Mouse (Mus musculus) hindbrain, postnatal 0 days (tissue): ENCODE measurements around the gene Ptprm. TPM values are rescaled to one million over a fixed set of nuclear protein-coding genes. Genes with fewer than 3 reads are reported as not detected.

Experiments
- ATAC-seq: fragments of 200-750 bp; cut with Nextera tagmentation; 2 replicates; pipeline ENCODE4 v1.8.0; 2017; ENCODE audit warnings: mild to moderate bottlenecking, moderate TSS enrichment, moderate library complexity
- DNase-seq: peaks from one replicate; pipeline ENCODE4 v3.0.0-alpha.2; 2015; ENCODE audit warnings: low spot score
- H3K27ac ChIP-seq: fragments of 300-500 bp; sonication (generic); 2 replicates; pipeline ENCODE4 v1.5.1; 2014; ENCODE audit warnings: mild to moderate bottlenecking
- H3K27me3 ChIP-seq: fragments of 300-500 bp; sonication (generic); 2 replicates; pipeline ENCODE4 v1.6.1; 2014; ENCODE audit warnings: low read length, mixed read lengths; ENCODE audit not compliant: insufficient read depth
- H3K36me3 ChIP-seq: fragments of 300-500 bp; sonication (generic); 2 replicates; pipeline ENCODE4 v1.6.1; 2014; ENCODE audit warnings: low read length, mixed read lengths; ENCODE audit not compliant: insufficient read depth
- H3K4me1 ChIP-seq: fragments of 300-500 bp; sonication (generic); 2 replicates; pipeline ENCODE4 v1.6.1; 2014; ENCODE audit warnings: antibody characterized with exemption, low read length, mixed read lengths; ENCODE audit not compliant: insufficient read depth
- H3K4me2 ChIP-seq: fragments of 300-500 bp; sonication (generic); 2 replicates; pipeline ENCODE4 v1.6.1; 2014; ENCODE audit warnings: low read depth, mild to moderate bottlenecking, low read length, moderate library complexity, mixed read lengths
- H3K4me3 ChIP-seq: fragments of 300-500 bp; sonication (generic); 2 replicates; pipeline ENCODE4 v1.5.1; 2014; ENCODE audit warnings: low read length
- H3K9ac ChIP-seq: fragments of 300-500 bp; sonication (generic); replicated peaks from 2 replicates; pipeline ENCODE4 v1.6.1; 2014; ENCODE audit warnings: mild to moderate bottlenecking, low read length, moderate library complexity, mixed read lengths
- H3K9me3 ChIP-seq: fragments of 300-500 bp; sonication (generic); 2 replicates; pipeline ENCODE4 v1.6.1; 2016; ENCODE audit warnings: low read length, mixed read lengths
- CTCF ChIP-seq: IDR thresholded peaks from 2 replicates; pipeline ENCODE4 v1.5.1; 2016; ENCODE audit warnings: antibody characterized with exemption, control low read depth, low read depth
- WGBS: fragments of 180-500 bp; shearing (Covaris S2); extraction: QIAGEN DNeasy Blood & Tissue Kit; methylation state at CpG from one replicate; pipeline ENCODE4 v1.1.7; 2014; 5-methylcytosine and 5-hydroxymethylcytosine counted together
- polyA plus RNA-seq: library from polyadenylated mRNA; unstranded; fragments of >200 nt; fragmentation: Nextera tagmentation; extraction: Ambion mirVana; gene quantifications from 2 replicates; pipeline ENCODE4 v1.2.1, GENCODE M21; 2015
- total RNA-seq: library from RNA; depleted of rRNA; stranded (reverse); fragments of >200 nt; gene quantifications from 2 replicates; pipeline ENCODE4 v1.2.3, GENCODE M21; 2014

Gene Ptprm
- total and polyA plus RNA-seq, 2 experiments from 2014 or later = 19.3 to 52.4 TPM

DNA sequence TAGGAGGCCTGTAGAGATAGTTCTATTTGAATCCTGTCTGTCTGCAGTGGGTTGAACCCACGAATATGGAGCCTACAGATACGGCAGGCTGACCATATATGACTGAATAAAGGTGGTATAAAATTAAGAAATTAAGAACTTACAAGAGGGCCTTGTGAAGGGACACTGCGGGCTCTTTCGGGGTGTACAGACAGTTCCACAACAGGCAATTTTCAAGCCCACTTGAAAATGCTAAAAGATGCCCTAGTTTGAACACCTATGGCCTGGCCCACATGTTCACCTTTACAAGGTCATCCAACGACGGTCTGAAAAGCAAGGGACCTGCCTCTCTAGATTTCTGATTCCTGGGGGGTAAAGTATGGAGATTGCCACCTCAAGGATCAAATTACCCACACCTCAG lies 168.3 kb downstream of the Ptprm start:
- no peak overlapping the region for H3K4me3 ChIP-seq

DNA sequence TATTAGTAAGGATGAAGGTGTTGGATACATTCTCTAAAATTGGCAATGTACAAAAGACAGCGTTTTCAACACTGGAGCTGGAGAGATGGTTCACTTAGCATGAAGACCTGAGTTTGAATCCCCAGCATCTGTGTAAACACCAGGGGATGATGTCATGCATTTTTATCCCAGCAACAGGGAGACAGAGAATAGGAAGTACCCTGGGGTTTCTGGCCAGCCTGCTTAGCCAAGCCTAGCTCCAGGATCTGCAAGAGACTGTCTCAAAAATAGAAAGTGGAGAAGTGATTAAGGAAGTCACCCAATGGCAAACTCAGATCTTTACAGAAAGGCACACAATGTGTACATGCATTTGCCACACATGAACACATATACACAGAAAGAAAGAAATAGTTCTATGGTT lies 174.8 kb downstream of the Ptprm start:
- Histone ChIP-seq H3K36me3 (no peaks in the 10 kb centered on the region), H3K27ac (no peak overlapping the region), H3K4me1 (no peaks in the 10 kb centered on the region), H3K9ac (no peak overlapping the region), H3K27me3 (no peaks in the 10 kb centered on the region), H3K4me2 (no peak overlapping the region), H3K4me3 (no peak overlapping the region), H3K9me3 (no peaks in the 10 kb centered on the region)
- no peak for TF ChIP-seq CTCF
- ATAC-seq = no peak
- no peak for DNase-seq
- WGBS = 96% methylated on average over 1 of the region's 1 CpGs

More for the DNA sequence above, 168.3 kb downstream of the Ptprm start:
- H3K27ac ChIP-seq = no peak overlapping the region
- no peak for ATAC-seq
- no peaks in the 10 kb centered on the region for H3K36me3 ChIP-seq
- no peak overlapping the region for H3K4me2 ChIP-seq
- H3K27me3 ChIP-seq = no peaks in the 10 kb centered on the region
- no peak for TF ChIP-seq CTCF
- no peaks in the 10 kb centered on the region for H3K9me3 ChIP-seq
- no peak for DNase-seq
- no peaks in the 10 kb centered on the region for H3K4me1 ChIP-seq
- no peak overlapping the region for H3K9ac ChIP-seq
- WGBS = 92% methylated on average over 6 of the region's 6 CpGs

DNA sequence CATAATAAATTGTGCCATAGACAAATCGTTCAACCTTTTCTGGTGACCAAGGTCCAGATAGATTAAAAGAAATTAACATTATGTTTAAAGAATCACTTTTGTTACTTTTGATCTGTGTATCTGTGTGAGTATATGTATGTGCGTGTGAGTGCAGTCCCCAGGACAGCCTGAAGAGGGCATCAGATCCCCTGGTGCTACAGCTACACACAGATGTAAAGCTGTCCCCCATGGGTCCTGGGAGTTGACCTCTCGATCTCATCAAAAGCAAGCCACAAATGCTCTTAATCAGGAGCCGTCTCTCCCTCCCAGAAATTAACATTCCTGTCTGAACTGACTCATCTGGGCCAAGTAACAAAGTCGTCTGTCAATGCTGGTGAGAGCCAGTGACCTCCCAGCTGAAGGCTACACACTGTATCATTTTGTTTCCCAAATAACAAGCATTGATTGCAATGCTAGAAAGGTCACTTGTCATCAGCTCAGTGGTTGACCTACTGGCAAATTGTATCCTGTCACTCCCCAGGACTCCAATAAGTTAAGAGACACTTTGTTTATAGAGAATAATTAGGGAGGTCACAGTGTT lies 175.5 kb downstream of the Ptprm start:
- no peak for ATAC-seq
- WGBS = 78% methylated on average over 5 of the region's 5 CpGs
- Histone ChIP-seq H3K4me2 (no peak overlapping the region), H3K36me3 (no peaks in the 10 kb centered on the region), H3K4me1 (no peaks in the 10 kb centered on the region), H3K4me3 (no peak overlapping the region), H3K27me3 (no peaks in the 10 kb centered on the region), H3K27ac (no peak overlapping the region), H3K9ac (no peak overlapping the region), H3K9me3 (no peaks in the 10 kb centered on the region)
- peak; percentile 25; the same call in 1 of the 2 replicates for TF ChIP-seq CTCF
- DNase-seq = no peak

DNA sequence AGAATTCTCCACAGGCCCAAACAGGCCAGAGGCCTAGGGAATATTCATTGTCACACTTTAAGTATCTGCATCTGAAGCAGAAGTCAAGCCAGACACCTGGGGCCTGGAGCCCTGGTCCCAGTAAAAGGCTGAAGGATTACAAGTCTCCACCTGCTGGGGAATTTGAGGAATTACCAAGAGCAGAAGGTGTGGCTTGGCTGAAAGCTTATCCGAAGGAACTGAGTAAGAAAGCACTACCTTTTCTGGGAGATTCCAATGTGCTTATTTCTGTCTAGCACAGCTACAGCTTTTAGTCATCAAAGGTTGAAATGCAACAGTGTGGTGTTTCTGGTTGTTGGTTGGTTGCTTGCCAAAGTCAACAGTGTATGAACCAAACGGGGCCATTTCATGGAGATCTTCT lies 178.4 kb downstream of the Ptprm start:
- 51% methylated on average over 2 of the region's 2 CpGs for WGBS
- 0 out of 2 replicates have a peak, but pooled peaks have one; percentile 49 for ATAC-seq

DNA sequence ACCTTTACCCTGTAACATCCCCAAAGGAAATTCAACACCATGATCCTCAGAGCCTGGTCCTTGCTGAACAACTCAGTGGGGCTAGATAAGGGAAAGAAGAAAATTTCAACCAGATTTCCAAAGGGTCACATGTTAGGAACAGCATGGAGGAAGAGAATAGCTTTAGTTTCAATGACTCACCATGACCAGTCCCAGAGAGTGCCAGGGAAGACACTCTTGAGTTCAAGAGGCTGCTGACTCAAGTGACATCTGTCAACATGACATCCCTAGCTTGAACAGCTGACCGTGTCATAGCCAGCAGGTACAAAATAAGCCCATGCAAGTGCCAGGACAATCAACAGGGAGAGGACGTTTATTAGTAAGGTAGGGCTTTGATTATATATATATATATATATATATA lies 182.9 kb downstream of the Ptprm start:
- no peaks in the 10 kb centered on the region for H3K27me3 ChIP-seq
- H3K9me3 ChIP-seq = no peaks in the 10 kb centered on the region
- no peak overlapping the region for H3K27ac ChIP-seq
- ATAC-seq (no peak), DNase-seq (no peak)
- WGBS = 81% methylated on average over 2 of the region's 2 CpGs
- no peak overlapping the region for H3K4me3 ChIP-seq
- H3K4me2 ChIP-seq = no peak overlapping the region
- no peak overlapping the region for H3K9ac ChIP-seq
- H3K4me1 ChIP-seq = no peaks in the 10 kb centered on the region
- no peak for TF ChIP-seq CTCF
- H3K36me3 ChIP-seq = no peaks in the 10 kb centered on the region

More for the DNA sequence above, 178.4 kb downstream of the Ptprm start:
- H3K36me3 ChIP-seq = no peaks in the 10 kb centered on the region
- no peak overlapping the region for H3K9ac ChIP-seq
- no peak overlapping the region for H3K27ac ChIP-seq
- no peak overlapping the region for H3K4me3 ChIP-seq
- no peaks in the 10 kb centered on the region for H3K4me1 ChIP-seq
- peak; percentile 74 for DNase-seq
- no peak overlapping the region for H3K4me2 ChIP-seq
- H3K27me3 ChIP-seq = no peaks in the 10 kb centered on the region
- TF ChIP-seq CTCF = peak; percentile 80
- H3K9me3 ChIP-seq = no peaks in the 10 kb centered on the region

DNA sequence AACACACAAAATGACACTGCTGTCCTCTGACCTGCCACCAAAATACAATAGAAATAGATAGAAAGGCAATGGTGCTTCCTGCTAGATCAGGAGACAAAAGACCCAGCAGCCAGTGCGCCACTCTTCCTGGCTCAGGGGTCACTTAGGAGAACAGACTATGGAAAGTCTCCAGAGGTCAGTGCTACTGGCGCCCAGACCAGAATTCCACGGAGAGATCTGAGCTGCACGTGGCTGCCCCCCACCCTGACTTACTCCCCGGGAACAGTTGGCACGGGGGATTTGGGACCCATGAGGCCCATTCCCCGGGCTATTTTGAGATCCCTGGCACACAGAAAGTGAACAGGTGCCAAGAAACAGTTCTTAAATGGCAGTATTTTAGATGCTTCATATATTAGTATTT lies 183.6 kb downstream of the Ptprm start:
- Histone ChIP-seq H3K4me1 (no peaks in the 10 kb centered on the region), H3K4me2 (no peak overlapping the region), H3K9me3 (no peaks in the 10 kb centered on the region), H3K9ac (no peak overlapping the region), H3K36me3 (no peaks in the 10 kb centered on the region), H3K27me3 (no peaks in the 10 kb centered on the region), H3K4me3 (no peak overlapping the region), H3K27ac (no peak overlapping the region)
- no peak for TF ChIP-seq CTCF
- 52% methylated on average over 7 of the region's 7 CpGs for WGBS
- ATAC-seq (no peak), DNase-seq (no peak)

DNA sequence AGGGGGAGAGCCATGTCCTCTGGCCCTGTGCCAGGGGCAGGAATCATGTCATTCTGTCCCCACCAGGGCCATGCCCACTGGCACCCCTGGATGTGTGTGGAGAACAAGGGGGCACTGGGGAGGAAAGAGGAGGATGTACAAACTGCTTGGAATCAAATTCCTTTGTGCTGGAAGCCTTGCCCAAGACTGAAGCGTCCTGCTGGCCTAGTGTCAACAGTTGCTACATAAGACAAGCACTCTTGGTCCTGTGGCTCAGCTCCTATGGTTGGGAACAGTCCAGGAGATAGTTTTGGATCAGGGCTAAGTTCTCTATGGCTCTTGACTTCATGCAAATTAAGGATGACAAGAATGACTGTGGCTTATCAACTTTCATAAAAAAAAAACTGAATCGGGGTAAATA lies 188.4 kb downstream of the Ptprm start:
- Histone ChIP-seq H3K9me3 (no peaks in the 10 kb centered on the region), H3K36me3 (no peaks in the 10 kb centered on the region), H3K9ac (no peak overlapping the region), H3K4me1 (no peaks in the 10 kb centered on the region), H3K4me2 (no peak overlapping the region), H3K27me3 (no peaks in the 10 kb centered on the region), H3K4me3 (no peak overlapping the region), H3K27ac (no peak overlapping the region)
- ATAC-seq = no peak
- TF ChIP-seq CTCF = no peak
- WGBS = 79% methylated on average over 2 of the region's 2 CpGs
- DNase-seq = no peak
